Mouse (Mus musculus) skeletal muscle tissue, adult 2 months (tissue): ENCODE data around the gene Galntl5.
"Not testable (repeated sequence)": the region's sequence is repeated elsewhere in the genome, so short reads cannot be mapped to it uniquely, and the experiment has no call there.

ENCODE experiments used
- DNase-seq: peaks from one replicate; pipeline ENCODE4 v3.0.0-alpha.2; 2012; ENCODE audit warnings: low read depth, low spot score

The Galntl5 gene

DNA sequence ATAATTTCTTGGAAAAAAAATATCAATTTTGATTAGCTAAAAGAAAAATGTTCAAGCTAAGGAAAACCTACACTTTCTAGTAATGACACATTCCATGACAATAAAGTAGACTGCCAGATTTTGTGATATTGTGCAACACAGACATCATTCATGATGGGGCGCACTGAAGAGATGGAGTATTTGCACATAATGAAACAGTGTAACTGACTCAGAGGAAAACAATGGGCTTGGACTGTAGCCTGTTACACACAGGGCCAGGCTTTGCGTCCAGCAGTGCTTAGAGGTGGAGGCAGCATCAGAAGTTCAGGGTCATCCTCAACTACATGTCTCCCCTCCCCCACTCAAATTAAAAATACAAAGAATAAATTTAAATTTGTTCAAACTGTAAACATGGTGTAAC, 9.3 kb downstream of the Galntl5 start:
- no peak for DNase-seq

DNA sequence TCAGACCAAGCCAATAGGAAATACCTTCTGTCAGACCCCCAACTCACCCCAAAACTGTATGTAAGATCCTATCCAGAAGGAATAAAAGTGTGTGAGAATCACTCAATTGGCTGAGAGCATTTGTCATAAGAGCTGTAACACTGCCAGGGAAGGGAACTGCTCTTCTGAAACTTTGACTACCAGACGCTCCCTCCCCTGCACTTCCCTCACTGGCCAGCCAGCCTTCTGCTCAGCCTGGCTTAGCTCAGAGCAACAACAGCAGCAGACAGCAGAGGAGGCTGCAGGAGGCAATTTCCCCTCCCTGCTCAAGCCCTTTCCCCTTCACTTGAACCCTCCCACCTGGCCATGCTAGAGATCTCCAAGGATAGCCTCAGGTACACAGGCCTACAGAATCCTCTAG, 30.6 kb downstream of the Galntl5 start:
- DNase-seq, result no peak

DNA sequence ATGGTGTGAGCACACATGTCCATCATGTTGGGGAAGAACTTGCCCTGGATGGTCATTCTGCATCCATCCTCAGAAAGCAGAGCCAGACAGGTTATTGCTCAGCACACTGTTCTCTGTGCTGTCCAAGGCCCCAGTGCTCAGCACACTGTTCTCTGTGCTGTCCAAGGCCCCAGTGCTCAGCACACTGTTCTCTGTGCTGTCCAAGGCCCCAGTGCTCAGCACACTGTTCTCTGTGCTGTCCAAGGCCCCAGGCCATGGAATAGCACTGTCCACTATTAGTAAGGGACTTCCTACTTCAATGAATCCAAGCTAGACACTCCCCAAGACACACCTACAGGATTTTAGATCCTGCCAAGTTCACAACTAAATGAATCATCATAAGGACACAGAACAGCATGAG, 32.0 kb downstream of the Galntl5 start:
- DNase-seq, result not testable (repeated sequence)

DNA sequence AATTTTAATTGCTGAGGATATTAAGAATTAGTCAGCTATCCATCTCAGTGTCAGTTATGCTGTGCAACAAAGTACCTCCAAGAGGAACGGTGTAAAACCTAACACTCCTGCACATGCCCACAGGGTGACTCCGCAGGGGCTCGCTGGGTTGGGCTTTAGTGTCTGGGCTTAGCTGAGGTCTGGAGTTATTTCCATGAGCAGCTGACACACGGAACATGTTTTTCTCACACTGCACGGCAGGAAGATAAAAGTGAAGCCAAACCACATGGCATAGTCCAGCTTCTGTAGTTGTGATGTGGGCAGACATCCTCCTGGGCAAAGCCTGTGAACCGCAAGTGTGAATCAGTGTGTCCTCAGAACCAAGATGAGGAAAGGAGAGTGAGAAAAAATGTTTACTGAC, 33.7 kb downstream of the Galntl5 start:
- DNase-seq, result no peak

DNA sequence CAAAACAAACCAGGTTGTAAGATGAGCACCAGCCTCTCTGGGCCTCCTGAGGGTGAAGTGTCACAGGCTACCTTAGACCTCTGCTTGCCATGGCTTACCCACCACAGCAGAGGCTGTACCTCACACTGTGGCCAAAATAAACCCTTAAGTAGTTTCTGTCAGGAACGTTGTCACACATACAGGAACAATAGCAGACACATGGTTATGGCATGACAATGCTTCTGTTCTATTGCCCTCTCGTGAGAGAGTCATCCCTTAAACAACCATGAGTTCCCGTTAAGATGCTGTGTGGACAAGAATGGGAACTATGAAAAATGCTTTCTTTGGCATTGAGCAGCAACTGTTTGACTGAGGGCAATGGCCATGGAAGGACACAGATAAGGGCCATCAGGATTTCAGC, 40.3 kb downstream of the Galntl5 start, which contains the start of gene Galnt11:
Gene Galnt11, plus strand, starts transcription at position 301 of the 400 bp plus-strand sequence.
- DNase-seq, result no peak

DNA sequence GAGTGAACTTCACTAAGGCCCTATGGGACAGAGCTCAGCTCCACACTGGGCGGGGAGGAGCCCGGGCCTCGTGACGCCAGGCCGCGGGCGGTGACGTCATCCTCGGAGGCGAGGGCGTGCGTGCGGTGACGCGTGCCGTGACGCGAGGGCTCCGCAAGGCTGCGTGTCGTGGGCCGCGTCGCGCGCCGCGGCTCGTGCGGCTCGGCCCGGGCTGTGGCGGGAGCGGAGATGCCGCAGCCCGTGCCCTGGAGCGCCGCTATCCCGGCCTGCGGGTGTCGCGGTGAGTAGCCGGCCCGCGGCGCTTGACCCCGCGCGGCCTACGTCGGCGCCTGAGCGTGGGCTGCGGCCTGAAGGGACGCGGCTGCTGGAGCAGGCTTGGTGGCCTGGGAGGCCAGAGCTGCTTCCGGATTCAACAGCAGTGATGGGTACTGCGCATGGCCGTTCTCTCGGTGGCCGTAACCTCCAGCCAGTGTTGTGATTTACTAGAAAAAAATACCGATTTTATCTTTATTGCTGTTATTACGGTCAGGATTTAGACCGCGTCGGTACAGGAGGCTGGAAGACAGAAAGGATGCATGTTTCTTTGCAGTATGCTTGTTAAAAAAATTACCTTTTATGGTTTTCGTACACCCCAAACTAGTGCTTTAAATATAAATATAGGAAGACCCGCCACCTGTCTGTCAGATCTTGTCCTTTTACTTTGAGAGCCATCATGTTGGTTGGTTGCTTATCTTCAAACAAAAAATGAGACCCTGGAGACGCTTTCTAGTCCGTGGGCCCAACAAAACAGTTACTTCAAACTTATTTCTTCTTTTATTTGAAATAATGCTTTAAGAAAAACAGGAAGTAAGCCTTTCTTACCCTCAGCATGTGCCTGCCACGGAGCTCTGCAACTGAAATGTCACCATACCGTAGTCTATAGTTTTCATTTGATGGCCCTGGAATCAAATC, 41.8 kb downstream of the Galntl5 start, which contains the start of gene E130116L18Rik:
Gene E130116L18Rik, minus strand, starts transcription at position 402 of the 951 bp plus-strand sequence.
- peak; percentile 69 for DNase-seq

DNA sequence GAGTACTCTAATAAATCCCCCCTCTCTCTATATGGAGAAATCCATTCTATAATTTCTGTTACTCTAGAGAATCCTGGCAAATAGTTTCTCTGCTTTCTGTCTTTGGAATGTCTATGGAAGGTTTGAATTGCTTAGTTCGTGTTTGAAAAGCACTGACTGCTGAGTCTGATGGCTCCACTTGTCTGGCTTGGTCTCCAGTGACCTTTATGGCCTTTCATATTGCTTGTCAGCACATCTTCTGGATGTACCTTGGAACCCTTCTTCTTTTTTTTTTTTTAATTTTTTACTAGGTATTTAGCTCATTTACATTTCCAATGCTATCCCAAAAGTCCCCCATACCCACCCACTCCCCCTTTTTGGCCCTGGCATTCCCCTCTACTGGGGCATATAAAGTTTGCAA, 43.1 kb downstream of the Galntl5 start:
- not testable (repeated sequence) for DNase-seq

DNA sequence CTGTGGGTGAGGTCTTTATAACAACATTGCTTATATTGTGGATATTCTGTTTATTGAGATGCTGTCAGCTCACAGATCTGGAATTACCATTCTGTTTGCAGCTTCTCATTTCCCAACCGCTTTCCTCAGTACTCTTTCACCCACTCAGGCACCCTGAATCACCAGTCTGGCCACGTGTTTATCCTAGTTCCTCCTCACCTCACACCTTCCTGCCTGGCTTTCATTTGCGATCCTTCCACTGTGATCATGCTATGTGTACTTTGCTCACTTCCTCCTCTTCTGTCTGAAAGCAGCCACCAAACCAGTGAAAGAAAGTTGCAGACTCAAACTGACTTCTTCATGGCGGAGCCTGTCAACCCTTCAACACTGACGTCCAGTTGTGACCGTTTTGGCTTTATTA, 61.8 kb downstream of the Galntl5 start:
- DNase-seq, result no peak

DNA sequence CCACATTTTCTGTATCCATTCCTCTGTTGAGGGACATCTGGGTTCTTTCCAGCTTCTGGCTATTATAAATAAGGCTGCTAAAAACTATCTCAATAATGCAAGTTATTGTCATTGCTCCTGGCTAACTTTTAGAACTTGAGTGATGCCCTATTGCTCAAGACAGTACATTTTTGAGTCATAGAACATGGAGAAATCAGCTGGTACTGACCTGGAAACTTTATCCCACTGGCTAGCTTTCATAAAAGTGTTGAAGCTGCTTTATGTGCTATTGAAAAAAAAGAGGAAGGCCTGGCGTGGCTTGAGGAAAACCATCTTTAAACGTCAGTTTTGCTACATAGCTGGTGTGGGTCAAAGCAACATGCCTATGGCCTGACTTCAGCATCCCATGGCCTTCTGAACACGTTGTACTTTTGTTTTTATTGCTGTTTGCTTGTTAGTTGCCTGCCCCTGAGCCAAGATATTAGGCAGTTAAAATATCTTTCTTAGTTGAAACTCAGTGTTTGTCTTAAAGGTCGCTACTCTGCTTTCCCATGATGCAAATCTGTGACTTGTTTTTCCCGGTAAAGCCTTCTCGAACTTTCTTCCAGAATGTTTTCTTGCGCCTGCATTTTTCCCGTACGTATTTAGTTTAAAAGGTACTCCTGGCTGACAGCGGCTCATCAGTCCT, 64.7 kb downstream of the Galntl5 start:
- no peak for DNase-seq

DNA sequence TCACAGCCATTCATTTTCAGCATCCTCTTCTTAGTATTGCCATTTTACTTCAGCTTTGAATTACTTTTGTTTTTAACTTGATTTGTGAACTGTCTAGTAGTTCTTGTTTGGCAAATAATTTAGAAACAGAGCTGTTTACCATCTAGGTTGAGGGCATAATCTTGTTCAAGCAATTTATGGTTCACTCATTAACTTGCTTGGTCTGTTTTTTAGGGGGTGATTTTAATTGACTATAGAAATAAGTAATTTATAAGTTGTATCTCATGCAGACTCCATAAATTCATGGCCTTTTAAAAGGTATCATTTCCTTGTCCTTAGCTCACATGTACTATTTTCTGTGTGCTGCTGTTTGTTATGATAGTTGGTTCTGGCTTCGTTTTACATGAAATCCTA, 65.2 kb downstream of the Galntl5 start:
- DNase-seq, result no peak

DNA sequence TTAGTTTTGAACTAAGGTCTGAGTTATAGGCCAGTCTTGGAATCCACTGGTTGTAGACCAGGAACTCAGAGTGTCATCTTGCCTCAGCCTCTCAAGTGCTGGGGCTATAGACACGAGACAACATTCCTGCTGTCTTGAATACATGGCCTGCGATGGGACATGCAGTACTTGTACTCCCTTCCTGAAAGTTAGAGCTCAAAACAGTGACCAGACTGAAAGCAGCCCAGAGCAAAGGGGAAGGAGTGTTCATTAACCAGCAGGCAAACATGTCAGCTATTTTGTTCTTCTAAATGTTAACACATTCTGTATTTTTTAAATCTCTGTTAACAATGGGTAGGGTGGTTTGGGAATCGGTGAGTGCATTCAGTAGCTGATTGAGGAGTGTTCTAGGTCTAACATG, 65.8 kb downstream of the Galntl5 start:
- DNase-seq, result no peak

DNA sequence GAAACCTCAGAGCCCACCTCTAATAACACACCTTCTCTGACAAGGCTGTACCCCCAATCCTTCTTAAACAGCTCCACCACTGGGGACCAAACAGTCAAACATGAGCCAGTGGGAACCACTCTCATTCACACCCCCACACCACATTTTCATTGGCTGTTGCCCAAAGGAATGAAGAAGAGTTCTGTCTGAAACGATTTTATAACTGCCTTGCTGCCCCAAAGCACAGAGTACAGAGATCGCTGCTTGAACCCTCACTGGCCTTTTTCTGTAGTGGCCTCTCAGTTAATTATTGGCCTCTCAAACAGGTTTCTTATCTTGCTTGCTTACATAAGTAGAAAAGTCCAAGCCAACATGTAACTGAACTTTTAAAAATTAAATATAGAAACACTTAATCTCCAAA, 71.2 kb downstream of the Galntl5 start:
- DNase-seq, result no peak

DNA sequence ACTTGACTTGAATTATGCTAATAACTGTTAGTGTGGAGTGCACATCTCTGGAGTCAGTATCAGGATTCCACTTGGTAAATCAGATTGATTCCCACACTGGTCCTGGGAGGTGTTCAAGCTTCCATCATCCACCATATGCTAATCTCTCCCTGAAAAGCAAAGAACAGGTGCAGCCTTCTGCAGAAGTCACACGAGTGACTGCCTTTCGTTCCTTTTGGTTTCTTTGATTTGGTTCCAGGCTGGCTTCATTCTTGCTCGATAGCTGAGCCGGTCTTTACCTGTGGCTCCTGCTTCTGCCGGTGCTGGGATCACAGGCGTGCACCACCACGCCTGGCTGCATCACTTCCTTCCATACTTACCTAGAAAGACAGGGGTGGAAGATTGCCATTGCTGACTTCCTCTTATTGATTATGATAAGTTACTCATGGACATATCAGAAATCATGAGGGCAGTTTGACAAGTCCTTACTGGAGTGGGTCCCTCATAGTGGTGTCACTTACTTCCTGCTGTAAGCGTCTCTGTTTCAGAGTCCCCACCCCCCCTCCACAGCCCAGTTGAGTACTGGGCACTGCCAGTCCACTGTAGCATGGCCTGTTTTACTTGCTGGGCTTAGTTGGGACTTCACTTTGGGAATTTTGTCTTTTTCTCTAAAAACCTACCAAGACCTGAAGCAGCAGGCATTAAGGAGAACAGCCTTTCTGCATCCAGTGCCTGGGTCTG, 71.7 kb downstream of the Galntl5 start:
- DNase-seq, result no peak

DNA sequence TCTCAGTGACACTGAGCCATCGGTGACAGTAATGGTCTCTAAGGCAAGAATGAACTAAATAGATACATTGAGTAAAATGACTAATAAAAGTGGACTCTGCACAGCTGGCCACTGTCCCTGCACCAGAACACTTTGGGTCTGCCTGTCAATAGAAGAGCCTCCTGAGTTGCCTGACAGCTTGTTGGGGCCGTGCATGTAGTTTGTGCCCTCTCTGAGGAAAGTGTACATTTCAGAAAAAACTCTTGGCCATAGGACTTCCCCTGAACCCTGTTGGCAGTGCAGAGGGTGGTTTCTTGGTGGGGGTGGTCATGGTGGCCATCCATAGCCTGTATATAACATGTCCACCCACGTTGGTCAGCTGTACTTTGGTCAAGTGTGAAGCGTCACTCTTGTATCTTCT, 73.2 kb downstream of the Galntl5 start:
- DNase-seq, result no peak

DNA sequence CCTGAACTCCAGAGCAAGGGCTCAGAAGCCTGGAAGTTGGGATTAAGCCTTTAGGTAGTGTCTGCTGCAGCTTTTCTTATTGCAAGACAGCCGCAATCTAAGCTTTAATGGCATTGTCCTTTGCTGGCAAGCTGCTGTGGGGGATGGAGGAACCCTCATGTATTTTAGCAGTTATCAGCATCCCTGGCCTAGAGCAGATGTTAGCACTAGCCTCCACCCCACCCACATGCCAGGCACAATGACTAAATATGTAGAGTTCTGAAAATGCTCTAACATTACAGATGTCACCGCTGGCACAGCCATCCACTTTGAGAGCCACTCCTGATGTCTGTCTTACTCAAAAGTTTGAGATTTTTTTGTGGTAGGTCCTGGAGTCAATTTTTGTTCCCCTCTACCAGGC, 75.4 kb downstream of the Galntl5 start:
- DNase-seq, result no peak

DNA sequence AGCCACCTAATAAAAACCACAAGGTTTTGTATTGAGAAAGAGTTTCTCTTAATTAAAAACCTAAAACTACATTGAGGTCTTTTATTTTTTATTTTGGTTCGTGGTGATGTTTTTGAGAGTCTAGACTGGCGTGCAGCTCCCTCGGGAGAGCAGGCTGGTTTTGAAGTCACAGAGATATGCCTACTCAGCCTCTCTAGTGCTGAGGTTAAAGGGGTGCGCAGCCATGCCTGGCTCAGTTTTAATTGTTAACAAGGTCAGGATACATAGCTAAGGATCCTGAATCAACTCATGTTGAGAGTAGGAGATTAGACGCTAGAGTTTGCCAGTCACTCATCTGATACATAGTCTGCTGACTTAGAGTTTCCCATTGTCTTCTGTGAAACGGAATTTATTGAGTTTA, 80.2 kb downstream of the Galntl5 start:
- DNase-seq, result no peak

DNA sequence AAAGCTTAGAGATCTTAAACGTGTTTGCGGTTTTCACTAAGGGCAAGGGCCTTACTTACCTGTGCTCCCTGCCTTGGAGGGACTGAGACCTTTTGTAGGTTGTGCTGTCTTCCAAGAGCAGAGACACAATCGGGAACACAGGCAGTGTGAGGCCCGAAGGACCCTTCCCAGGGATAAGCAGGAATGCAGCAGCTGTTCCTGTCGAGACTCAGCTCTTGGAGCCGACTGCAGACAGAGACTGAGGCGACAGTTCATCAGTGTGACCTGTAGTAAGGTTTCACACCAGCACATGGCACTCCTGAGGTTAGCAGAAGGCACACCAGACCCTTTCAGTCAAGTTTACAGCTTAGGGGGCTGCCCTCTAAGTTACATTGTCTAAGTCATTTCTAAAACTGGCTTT, 81.0 kb downstream of the Galntl5 start:
- DNase-seq, result no peak

DNA sequence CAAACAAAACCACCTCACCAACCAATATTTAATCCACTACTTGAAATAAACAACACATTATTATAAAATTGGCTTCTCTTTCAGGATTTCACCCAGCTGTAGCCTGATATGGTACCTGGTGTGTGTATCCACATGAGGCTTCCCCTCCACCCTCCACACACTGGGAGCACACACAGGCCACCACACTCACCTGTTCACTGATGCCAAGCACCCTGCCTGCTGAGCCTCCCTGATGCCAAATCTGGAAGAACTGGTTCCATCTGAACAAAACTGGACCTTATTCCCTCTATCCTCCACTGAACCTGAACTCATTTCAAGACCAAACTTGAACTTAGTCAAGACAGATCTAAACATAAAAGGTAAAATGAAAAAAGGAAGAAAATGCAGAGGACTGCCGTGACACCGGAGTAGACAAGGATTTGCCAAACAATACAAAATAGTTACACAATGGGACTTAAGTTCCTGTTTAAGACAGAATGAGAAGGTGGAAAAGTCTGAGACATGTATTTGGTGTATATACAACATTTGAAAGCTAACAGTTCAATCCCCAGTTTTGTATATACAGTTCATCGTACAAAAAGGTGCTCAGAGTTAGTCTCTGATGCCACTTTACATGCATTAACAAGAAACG, 87.1 kb downstream of the Galntl5 start:
- DNase-seq, result no peak
